Mouse (Mus musculus) lung, postnatal 10 days (tissue): ENCODE measurements around the gene Klf12.
A peak's percentile ranks its signal among the peaks of the same experiment; 100 is the strongest.

Experiments used
- DNase-seq: peaks from one replicate; pipeline ENCODE4 v3.0.0; 2021

Gene Klf12

GRCm38 (mm10) chr14:100284119-100284860, at the start of gene Klf12:
Klf12 (minus strand) TSS chr14:100284679.
- DNase-seq: peak; percentile 82

- DNase-seq: no peak
These were observed 48.9 kb upstream of the Klf12 start for GRCm38 (mm10) chr14:100333369-100333768.

GRCm38 (mm10) chr14:100328602-100329276, 44.3 kb upstream of the Klf12 start:
- DNase-seq: no peak

- no peak for DNase-seq
These were observed 39.8 kb upstream of the Klf12 start for GRCm38 (mm10) chr14:100324303-100324702.

- no peak for DNase-seq
These were observed 37.5 kb upstream of the Klf12 start for GRCm38 (mm10) chr14:100322012-100322411.

DNA sequence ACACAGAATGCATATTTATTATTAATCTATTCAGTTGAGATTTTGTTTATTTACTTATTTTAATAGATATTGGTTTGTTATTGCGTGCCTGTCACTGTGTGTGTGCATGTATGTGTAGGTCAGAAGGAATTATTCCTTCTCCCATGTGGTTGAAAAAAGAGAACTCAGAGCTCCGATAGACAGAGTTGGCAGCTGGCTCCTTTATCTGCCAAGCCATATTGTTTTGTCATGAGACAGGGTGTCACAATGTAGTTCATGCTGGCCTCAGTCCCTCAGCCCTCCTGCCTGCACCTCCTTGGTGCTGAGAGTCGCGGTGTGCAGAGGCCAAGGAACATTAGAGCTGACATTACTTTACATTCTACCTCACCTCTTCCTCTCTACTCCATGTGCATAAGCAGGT, 32.3 kb upstream of the Klf12 start:
- no peak for DNase-seq

GRCm38 (mm10) chr14:100314099-100314498, 29.6 kb upstream of the Klf12 start:
- DNase-seq: no peak

DNA sequence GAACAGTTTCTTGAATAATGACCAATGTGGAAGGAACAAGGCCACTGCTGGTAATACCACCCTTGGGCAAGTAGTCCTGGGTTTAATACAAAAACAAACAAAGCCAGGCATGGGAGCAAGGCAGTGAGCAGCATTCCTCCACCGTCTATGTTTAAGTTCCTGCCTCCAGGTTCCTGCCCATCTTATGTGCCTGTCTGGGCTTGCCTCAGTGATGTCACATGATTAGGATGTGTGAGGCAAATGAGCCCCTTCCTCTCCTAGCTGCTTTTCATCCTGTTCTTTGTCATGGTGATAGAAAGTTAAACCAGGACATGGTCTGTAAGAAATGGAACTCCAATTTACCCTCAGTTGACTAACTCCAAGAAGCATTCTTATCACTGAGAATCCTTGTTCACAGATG, 16.4 kb upstream of the Klf12 start:
- DNase-seq: no peak

DNA sequence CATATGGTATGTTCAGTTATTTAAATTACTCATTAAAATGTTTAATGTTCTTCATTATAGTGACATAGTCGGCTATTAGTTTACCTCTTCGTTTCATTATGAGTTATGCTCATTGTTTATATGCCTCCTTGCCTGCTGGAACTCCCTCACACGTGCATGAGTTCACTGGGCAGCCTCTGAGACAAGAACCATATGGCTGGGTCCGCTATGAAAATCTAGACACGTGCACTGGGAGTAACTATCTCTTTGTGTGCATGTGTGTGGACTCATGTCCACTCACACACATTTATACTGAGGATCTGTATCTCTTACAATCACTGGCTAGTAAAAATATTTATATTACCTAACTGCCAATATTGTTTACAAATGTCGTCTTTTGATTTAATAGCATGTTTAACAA, 14.4 kb upstream of the Klf12 start:
- DNase-seq: no peak

DNA sequence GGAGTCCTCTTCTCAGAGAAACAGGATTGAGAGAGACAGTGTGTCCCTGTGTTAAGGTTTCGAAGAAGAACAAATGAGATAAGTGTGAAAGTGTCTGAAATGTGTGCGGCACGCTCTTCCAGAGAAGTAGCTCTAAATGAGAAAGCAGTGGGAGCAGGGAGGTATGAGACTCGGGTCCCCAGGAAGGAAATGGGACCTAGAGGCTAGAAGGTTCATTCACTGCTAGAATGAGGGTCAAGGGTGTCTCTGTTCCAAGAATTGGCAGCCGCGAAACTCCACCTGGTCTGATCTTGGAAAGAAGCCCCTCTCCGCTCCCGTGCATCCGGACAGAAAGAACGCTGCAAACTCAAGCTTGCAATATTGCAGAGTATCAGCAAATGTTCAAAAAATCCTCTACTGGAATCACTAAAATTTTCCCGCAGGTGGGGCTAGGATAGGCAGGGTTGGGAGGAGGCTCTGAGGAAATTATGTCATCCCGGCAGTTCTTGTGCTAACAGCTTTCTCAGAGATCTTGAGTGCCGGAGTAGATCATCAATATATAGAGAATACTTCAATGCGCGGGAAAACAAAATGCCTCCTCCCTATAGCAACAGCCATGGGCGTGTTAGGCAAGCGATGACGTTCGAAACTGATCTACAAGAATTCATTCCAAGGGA, 2.2 kb upstream of the Klf12 start:
- DNase-seq: no peak

GRCm38 (mm10) chr14:100285656-100286585, 1.4 kb upstream of the Klf12 start:
- peak; percentile 78 for DNase-seq

- peak; percentile 71 for DNase-seq
These were observed 579 bp upstream of the Klf12 start for GRCm38 (mm10) chr14:100284861-100285655.

DNA sequence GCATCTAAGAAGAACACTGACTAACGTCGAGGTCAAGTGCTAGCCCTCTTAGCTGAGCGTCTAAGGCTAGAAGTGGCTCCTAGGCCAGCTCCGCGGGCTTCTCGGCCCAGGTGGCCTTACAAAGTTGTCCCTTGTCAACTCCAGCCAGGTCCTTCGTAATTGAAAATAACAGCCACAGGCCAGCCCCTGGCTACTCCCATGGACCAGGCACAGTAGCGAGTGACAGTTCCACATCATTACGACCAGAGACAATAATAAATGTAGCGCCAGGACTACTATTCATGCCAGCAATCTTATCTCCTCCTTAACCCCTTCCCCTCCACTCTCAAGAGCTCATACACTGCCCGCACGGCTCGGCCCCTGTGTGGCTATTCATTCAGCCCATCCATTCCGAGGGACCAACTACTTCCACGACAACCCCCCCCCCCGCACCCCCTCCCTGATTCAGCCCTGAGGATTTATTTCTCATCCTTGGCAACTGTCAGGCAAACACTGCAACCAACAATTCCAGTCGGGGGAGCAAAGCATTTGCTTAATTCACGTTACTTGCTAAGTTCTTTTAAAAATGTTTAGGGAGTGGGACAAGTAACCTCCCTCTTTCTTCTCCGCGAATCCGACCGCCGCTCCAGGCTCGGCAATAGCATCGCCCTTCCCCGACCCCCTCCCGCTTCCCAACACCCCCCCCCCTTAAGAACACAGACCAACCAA, 914 bp downstream of the Klf12 start:
- peak; percentile 17 for DNase-seq

GRCm38 (mm10) chr14:100282651-100283050, 1.8 kb downstream of the Klf12 start:
- no peak for DNase-seq

DNA sequence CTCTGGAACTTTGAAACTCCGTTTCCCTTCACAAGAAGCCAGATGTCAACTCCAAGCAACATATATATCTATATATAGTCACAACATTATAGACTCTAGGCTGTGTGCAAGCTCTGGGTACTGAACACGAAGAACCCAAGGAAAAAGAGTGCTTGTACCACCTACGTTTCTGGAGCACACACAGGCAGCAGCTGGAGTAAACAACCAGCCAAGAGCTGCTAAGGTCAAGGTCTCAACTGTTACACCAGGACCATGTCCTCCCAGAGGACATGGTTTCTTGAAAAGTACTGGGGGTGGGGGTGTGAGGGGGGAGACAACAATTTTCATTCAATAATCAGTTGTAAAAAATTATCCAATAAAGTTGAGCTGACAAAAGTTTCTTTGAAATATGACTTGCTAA, 2.7 kb downstream of the Klf12 start:
- DNase-seq: no peak

DNA sequence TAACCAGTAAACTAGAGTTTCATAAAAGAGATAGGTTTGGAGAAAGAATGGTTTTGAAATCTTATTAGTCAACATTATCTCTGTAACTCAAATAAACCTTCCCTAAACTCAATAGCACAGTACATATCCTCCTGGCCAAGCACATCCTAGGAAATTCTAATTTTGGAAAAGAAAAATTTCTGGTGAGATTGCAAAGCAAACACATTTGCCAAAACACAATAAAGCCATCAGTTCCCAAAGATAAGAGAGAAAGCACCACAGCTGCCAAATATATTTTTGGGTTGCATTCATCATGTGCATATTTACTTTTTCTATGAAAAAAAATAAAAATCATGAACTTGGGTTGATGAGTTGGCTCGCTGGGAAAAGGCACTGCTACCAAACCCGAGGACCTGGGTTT, 10.3 kb downstream of the Klf12 start:
- DNase-seq: no peak

DNA sequence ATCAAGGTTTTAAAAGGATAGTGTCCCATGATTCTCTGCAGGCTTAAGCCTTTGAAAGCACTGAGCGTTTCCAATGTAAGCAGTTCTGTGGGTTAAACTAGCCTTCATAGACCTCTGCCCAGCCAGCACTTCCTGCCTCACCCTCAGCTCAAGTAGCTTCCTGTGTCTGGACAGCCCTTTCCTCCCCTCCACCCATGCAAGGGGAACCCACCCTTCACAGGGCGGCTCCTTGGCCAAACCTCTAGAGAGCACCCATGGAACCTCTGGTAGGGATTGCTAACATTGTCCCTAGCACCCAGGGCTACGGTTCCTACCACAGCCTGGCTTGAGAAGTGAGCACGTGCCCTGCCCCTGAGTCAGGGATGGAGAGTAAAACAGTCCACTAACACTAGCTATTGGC, 23.9 kb downstream of the Klf12 start:
- DNase-seq: peak; percentile 54

GRCm38 (mm10) chr14:100243046-100243445, 41.4 kb downstream of the Klf12 start:
- DNase-seq: no peak

- no peak for DNase-seq
These were observed 44.6 kb downstream of the Klf12 start for GRCm38 (mm10) chr14:100239874-100240273.

- no peak for DNase-seq
These were observed 47.7 kb downstream of the Klf12 start for GRCm38 (mm10) chr14:100236757-100237156.

DNA sequence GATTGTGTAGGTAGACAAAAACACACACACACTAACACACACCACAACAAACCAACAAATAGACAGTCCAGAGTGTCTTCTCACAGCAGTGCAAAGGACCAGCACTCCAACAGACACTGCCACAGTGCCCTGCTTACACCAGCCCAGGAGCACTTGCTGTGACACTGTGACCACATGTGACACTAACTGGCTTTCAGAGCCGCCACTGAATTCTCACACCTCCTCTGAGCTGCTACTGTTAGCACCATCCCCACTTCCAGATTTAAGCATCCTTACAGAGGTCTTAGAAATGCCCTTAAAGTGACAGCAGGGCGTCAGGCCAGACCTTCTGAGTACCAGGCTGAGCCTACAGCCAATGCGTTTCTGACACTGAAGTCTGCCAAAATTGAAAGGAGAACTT, 48.7 kb downstream of the Klf12 start:
- DNase-seq: peak; percentile 28
